Mouse (Mus musculus) small intestine, adult 2 months (tissue): ENCODE measurements around the gene Lcmt1.

ENCODE experiments used
- CTCF ChIP-seq: fragments of 200-500 bp; IDR thresholded peaks from 2 replicates; pipeline ENCODE4 v1.5.1; 2012; ENCODE audit warnings: low read depth, mild to moderate bottlenecking, control low read depth, inconsistent platforms, low read length, moderate library complexity, mixed read lengths; ENCODE audit not compliant: insufficient replicate concordance, insufficient read length; ENCODE audit errors: extremely low read depth
- POLR2A ChIP-seq: fragments of 200-500 bp; IDR thresholded peaks from 2 replicates; pipeline ENCODE4 v1.6.1; 2012; ENCODE audit warnings: low read depth, mild to moderate bottlenecking, control low read depth, inconsistent platforms, low read length, moderate library complexity

- TF ChIP-seq POLR2A (no peak), CTCF (no peak)
Measured at GRCm38 (mm10) chr7:123412143-123412542, 42.6 kb downstream of the Lcmt1 start.
